Mouse (Mus musculus) ovary, postnatal 10 days (tissue): ENCODE results near the gene Tcea2.

Experiments
- DNase-seq: peaks from one replicate; pipeline ENCODE4 v3.0.0; 2022; ENCODE audit warnings: low spot score

Tcea2 gene

DNA sequence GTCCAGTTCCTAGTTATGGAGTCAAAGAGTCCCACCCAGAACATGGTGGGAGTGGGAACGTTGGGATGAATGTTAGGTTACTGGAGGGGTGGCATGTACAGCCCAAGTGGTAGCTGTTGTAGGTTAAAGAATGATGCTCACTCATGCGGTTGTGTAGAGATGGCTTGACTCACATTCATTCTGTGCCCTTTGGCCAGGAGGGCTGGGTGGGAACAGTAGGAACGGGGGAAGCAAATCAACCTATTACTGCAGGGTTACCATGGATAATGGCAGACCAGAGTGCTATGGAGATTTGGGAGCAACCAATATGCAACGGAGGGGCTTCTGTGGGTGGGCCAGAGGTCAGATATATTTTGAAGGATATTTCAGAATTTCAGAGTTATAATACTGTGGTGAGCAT, 5.2 kb upstream of the Tcea2 start:
- no peak for DNase-seq

GRCm38 (mm10) chr2:181675454-181675853, 4.7 kb upstream of the Tcea2 start:
- DNase-seq = no peak

DNA sequence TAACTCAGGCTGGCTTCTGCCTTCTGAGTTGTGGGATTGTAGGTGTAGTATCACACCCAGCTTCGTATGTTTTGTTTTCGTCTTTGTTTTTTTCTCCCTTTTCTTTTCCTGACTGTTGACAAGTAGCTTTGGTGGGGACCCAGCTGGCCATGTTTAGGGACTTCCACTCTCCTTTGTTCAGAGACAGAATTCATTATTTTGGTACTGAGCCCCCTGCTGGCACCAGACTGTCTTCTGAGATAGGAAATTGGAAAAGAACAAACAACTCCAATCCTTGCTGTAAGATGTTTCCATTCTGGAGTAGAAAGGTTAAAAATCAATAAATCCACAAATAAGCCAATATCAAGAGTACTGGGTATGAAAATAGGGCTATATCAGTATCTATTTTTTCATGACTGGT, 3.7 kb upstream of the Tcea2 start:
- no peak for DNase-seq

DNA sequence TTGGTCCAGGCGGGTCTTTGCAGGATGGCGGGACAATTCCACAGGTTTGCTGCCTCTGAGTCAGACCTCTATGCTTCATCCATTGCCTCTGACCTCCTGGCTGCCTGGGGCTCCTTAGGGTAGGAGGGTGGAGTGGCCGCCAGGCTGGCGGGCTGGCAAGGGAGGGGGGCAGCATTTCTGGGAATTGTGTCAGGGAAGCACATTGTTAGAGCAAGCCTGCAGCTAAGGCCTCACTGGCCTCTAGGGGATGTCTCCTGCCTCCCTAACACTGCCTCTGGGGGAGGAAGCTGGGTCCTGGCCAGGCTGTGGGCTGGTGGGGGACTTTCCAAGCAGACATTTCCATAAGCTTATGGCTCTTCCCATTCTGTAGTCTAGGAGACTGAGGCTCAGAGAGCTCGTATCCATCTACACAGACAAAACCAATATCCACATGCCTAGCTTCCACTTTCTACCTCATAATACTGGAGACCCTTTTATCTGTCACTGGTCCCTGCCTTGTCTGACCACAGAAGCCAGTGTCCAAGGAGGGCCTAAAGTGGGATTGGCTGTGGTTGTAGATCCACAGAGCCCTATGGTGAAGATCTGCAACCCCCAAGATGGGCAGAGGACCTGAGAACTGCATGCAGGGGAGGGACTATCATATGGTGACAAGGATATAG, 2.9 kb upstream of the Tcea2 start:
- no peak for DNase-seq

GRCm38 (mm10) chr2:181677755-181678098, 2.4 kb upstream of the Tcea2 start:
- no peak for DNase-seq

- DNase-seq = no peak
Measured at GRCm38 (mm10) chr2:181678780-181679179, 1.3 kb upstream of the Tcea2 start.

DNA sequence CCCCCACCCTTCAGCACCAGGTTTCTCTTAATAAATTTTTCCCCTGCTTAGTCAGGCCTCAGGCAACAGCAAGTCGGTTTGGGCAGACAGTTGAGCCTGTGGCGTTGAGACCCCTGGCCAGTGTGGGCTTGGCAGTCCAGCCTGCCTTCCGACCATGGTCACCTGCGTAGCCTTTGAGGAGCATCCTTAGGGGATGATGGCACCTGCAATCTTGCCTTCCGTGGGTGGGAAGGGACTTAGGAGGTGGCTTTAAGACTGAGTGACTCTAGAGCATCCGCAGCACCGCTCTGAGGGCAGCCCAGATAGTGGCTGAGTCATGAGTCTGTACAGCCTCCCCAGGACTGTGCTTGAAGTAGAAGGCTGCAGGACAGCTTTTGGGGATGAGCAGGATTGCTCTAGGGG, 607 bp downstream of the Tcea2 start:
- DNase-seq = no peak

- no peak for DNase-seq
Measured at GRCm38 (mm10) chr2:181681978-181682377, 1.9 kb downstream of the Tcea2 start.

GRCm38 (mm10) chr2:181683381-181683780, 3.3 kb downstream of the Tcea2 start:
- no peak for DNase-seq

DNA sequence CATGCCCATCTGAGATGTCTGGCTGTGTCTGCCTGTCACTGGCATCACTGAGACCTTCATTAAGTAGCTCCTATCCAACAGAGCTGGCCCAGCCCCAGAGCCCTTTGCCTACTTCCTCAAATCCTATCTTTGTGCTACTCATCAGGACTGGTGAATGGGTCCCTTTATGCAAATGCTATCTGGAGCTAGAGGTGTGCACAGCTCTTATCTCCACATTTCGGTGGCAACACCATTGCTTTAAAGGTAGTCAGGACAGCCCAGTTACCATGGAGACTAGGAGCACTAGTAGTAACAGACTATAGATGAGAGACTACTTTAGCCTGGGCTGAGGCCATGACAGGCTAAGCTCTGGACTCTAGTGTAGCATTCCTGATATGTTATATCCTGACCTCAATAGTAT, 4.6 kb downstream of the Tcea2 start:
- no peak for DNase-seq

DNA sequence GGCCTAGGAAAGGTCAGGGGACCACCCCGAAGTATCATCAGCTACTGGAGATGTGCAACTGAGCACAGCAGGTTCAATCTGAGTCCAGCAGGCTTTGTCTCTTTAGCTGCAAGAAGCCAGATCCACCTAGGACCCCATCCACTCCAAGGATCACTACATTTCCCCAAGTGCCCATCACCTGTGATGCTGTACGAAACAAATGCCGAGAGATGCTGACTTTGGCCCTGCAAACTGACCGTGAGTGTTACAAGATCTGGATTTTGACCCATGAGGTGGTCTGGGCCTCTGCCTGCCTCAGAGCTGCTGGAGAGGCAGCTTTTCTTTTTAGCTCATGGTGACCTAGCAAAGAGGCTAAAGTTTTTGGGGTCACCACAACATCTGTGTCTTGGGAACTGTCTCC, 5.6 kb downstream of the Tcea2 start:
- DNase-seq = no peak

GRCm38 (mm10) chr2:181687586-181687985, 7.5 kb downstream of the Tcea2 start:
- no peak for DNase-seq

- DNase-seq = no peak
Measured at GRCm38 (mm10) chr2:181689466-181690160, 9.5 kb downstream of the Tcea2 start.

GRCm38 (mm10) chr2:181691083-181691482, 11.0 kb downstream of the Tcea2 start:
- DNase-seq = no peak

DNA sequence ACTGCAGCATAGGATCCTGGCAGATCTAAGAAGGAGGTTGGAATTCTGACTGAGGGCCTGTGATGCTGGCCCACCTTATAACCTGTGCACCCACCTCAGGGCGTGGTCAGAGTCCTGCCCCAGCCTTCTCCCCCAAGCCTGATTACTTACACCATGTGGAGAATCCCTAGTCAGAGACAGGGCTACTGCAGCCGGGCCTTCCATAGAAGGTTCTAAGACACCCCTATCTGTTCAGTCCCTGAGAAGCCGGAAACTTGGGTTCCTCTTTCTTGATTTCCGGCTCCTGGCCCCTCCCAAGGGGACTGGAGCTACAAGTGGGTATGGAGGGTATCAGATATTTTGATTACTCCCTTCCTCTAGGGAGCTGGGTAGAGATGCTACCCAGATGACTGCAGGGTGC, 11.5 kb downstream of the Tcea2 start:
- no peak for DNase-seq

GRCm38 (mm10) chr2:181692304-181692703, 12.2 kb downstream of the Tcea2 start:
- no peak for DNase-seq

DNA sequence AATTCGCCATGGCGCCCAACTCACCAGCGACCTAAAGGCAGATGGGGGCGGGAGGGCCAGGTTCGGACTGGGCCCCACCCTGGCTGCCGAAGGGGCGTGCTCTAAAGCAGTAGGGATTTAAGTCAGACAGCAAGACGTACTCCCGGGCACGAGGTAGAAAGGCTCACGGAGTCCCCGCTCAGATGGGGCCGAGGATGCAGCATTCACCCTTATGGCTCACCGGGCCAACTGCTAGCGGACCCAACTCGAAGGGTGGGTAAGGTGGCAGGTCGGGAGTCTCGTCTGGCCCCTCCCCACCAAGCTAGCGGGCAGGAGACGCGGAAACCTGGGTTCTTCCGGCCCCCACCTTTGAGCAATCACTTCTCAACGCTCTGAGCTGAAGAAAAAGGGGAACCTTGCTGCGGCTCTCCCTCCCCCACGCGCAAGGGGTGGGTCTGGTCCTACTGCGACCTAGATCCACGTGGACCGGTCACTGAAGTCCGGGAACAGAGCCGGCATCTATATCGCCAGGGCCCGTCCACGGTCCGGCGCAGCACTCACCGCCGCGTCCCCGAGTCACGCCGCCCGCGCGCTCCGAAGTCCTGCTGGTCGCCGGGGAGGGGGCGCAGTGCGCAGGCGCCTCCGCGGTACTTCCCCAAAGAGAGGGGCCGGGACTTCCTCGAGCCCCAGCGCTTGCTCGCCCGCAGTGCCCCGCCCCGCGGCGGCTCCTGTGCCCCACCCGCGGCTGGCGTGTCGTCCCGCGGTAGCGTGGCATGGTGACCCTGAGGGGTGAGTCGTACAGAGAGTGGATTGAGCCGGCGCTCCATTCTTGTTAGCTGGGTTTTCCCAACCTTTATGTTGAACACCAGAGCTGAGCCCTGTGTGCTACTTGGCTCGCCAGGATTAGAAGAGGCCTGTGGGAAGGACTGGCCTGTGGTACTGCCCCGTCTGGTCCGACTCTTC, 13.5 kb downstream of the Tcea2 start, which contains the start of gene Rgs19:
TSS of gene Rgs19 (minus strand) at position 639 of the 942 bp plus-strand sequence.
- peak; percentile 76 for DNase-seq

- no peak for DNase-seq
Measured at GRCm38 (mm10) chr2:181694581-181694980, 14.5 kb downstream of the Tcea2 start.

- no peak for DNase-seq
Measured at GRCm38 (mm10) chr2:181695776-181696175, 15.7 kb downstream of the Tcea2 start.

GRCm38 (mm10) chr2:181696801-181697420, 16.8 kb downstream of the Tcea2 start:
- no peak for DNase-seq

GRCm38 (mm10) chr2:181698241-181698640, 18.1 kb downstream of the Tcea2 start, which contains the start of gene Lkaaear1:
TSS of gene Lkaaear1 (minus strand) at chr2:181698442.
- DNase-seq = no peak

DNA sequence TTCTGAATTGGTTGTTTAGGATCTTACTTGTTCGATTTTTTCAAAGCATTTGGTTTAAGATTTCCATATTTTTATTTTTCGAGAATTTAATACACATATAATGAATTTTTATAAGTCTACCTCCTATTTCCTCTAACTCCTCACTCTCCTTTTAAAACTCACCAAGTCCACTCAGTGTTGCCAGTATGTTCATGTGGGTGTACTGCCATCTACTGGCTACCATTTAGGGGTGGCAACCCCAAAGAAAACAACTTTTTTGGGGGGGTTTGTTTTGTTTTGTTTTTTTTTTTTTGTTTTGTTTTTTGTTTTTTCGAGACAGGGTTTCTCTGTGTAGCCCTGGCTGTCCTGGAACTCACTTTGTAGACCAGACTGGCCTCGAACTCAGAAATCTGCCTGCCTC, 26.6 kb downstream of the Tcea2 start:
- DNase-seq = no peak
